Mouse (Mus musculus): ENCODE measurements around the gene Nop16.

- TF ChIP-seq EP300 (IDR thresholded peaks at IDR 0.05), result no peak
- TF ChIP-seq CTCF (IDR thresholded peaks at IDR 0.05), result no peak
Observed at GRCm38 (mm10) chr13:54591776-54592356, 2.0 kb upstream of the Nop16 start.

Measured in lung, postnatal 0 days (tissue).